Mouse (Mus musculus) bone marrow macrophage, adult 2 months (primary cell): Measurements from ENCODE around the gene Cilp2.

Source experiments
- CTCF ChIP-seq: IDR thresholded peaks from 2 replicates; pipeline ENCODE4 v1.5.1; 2012; ENCODE audit warnings: low read depth, mild to moderate bottlenecking, low read length, moderate library complexity
- POLR2A ChIP-seq: IDR thresholded peaks from 2 replicates; pipeline ENCODE4 v1.6.1; 2012; ENCODE audit warnings: mild to moderate bottlenecking, low read depth, low read length, borderline replicate concordance

DNA sequence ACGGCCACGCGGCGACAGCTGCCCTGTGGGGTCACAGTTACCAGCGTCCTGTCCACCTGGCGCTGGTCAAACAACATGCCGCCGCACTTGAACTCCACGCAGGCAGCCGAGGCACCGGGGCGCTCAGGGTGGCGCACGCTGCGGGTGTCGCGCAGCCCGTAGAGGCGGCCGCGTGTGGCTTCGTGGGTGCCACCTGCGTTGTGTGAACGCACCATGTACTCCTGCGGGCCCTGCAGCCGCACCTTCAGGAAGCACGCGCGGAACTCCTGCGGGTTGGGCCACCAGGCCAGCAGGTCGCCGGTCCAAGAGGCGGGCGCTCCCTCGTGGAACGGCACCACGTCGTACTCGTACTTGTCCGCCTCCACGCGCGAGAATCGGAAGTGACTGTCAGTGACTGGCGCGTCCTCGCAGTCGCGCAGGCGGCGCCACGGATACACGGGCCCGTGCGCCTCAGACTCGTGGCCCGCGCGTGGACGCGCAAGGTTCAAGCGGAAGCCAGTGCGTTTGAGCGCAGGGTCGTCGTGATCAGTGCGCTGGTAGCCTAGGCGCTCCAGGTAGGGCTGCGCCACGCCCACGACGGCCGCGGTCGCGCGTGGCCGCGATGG lies 6.1 kb downstream of the Cilp2 start:
- TF ChIP-seq POLR2A (no peak), CTCF (no peak)
